Mouse (Mus musculus) kidney, embryonic 14.5 days (tissue): ENCODE data around the gene Ppm1e. TPM values are rescaled to one million over a fixed set of nuclear protein-coding genes. Genes with fewer than 3 reads are reported as not detected.
A peak's percentile ranks its signal among the peaks of the same experiment; 100 is the strongest.

Source experiments
- ATAC-seq: fragments of 200-750 bp; cut with Nextera tagmentation; 2 replicates; pipeline ENCODE4 v1.8.0; 2017; ENCODE audit warnings: moderate number of reproducible peaks, mild to moderate bottlenecking, moderate TSS enrichment, moderate library complexity; ENCODE audit not compliant: low FRiP score, low TSS enrichment
- H3K27ac ChIP-seq: fragments of 300-500 bp; sonication (generic); 2 replicates; pipeline ENCODE4 v1.5.1; 2014; ENCODE audit warnings: low read depth, mild to moderate bottlenecking, low read length, moderate library complexity, mixed read lengths
- H3K27me3 ChIP-seq: fragments of 300-500 bp; sonication (generic); 2 replicates; pipeline ENCODE4 v1.6.1; 2014; ENCODE audit warnings: mild to moderate bottlenecking, low read length; ENCODE audit not compliant: control insufficient read depth, insufficient read depth
- H3K36me3 ChIP-seq: fragments of 300-500 bp; sonication (generic); 2 replicates; pipeline ENCODE4 v1.6.1; 2014; ENCODE audit warnings: low read length, mixed read lengths; ENCODE audit not compliant: control insufficient read depth, insufficient read depth
- H3K4me1 ChIP-seq: fragments of 300-500 bp; sonication (generic); 2 replicates; pipeline ENCODE4 v1.6.1; 2014; ENCODE audit warnings: low read length, mixed read lengths; ENCODE audit not compliant: control insufficient read depth, insufficient read depth
- H3K4me2 ChIP-seq: fragments of 300-500 bp; sonication (generic); replicated peaks from 2 replicates; pipeline ENCODE4 v1.6.1; 2014; ENCODE audit warnings: low read depth, mild to moderate bottlenecking, low read length
- H3K4me3 ChIP-seq: fragments of 300-500 bp; sonication (generic); 2 replicates; pipeline ENCODE4 v1.5.1; 2014; ENCODE audit warnings: mild to moderate bottlenecking, low read length
- H3K9ac ChIP-seq: fragments of 300-500 bp; sonication (generic); 2 replicates; pipeline ENCODE4 v1.6.1; 2014; ENCODE audit warnings: low read depth, mild to moderate bottlenecking, low read length, moderate library complexity
- H3K9me3 ChIP-seq: fragments of 300-500 bp; sonication (generic); 2 replicates; pipeline ENCODE4 v1.6.1; 2016; ENCODE audit warnings: low read length; ENCODE audit not compliant: control insufficient read depth
- WGBS: fragments of 180-500 bp; shearing (Covaris S2); extraction: QIAGEN DNeasy Blood & Tissue Kit; methylation state at CpG from one replicate; pipeline ENCODE4 v1.1.7; 2014; 5-methylcytosine and 5-hydroxymethylcytosine counted together
- polyA plus RNA-seq: library from polyadenylated mRNA; unstranded; fragments of >200 nt; fragmentation: Nextera tagmentation; extraction: Ambion mirVana; gene quantifications from 2 replicates; pipeline ENCODE4 v1.2.1, GENCODE M21; 2014

Ppm1e gene
- polyA plus RNA-seq, result 3.7 and 4.2 TPM in 2 replicates

DNA sequence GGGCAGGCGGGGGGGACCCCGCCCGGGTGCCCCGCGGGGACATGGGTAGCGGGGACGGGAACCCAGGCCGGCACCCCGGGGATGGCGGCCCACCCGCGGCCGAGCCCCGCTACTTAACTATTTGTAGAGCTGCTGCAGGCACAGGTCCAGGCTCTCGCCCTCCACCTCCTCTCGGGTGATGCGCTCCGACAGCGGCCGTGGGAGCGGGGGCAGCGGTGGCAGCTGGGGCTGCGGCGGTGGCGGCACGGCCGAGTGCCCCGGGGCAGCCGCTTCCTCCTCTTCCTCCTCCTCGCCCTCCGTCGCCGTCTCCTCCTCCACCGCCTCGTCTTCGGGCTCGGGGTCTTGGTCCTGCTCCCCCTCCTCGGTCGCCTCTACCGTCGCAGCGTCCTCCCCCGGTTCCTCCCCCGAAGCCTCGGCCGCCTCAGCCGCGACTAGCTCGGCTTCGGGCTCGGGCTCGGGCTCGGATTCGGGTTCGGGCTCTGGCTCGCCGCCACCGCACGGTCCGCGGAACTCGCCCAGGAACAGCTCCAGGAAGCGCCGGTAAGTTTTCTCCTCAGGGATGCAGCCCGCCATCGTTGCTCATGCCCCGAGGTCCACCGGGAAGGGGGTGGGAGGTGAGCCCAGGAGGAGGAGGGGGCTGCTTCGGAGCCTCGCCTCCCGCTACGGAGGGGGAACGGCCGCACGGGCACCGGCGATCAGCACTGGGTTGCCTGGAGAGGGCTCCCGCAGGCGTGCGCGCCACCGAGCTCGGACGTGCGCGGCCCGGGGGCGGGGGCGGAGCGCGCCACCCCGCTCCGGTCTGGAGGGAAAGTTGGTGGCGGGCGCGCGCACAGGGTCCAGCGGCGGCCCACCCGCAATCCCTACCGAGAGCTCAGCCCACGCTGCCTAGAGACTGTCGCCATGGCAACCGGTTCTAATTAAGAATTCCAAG is at the start of gene Ppm1e:
Gene Ppm1e (minus strand): TSS at position 693 of the 931 bp plus-strand sequence.
- H3K36me3 ChIP-seq, result no peaks in the 10 kb centered on the region

DNA sequence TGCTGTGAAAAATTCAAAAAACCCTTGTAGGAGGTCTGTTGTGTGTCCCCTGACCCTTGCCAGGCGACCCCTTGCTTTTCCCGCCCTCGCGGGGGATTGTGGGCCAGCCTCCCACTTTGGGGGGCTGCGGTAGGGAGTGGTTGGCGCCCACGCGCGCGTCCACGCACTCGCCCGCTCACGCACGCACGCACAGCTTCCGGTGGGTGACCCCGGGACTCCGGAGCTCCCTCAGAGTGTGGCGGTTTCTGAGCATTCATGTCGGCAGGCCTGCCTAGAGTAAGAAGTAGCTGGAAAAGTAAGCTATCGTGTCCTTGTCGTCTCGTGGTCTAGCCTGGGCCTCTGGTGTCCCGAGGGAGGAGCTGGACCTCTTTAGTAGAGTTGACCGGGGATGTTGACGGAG is 46.1 kb upstream of the Ppm1e start, which contains the start of the genes Rad51c and Tex14:
Gene Rad51c (minus strand): TSS at position 79 of the 400 bp plus-strand sequence.
Gene Tex14 (plus strand): TSS at position 190 of the 400 bp plus-strand sequence.
- Histone ChIP-seq H3K9me3 (no peaks in the 10 kb centered on the region), H3K27ac (peak within 1 kb of the TSS; percentile 82), H3K27me3 (no peaks in the 10 kb centered on the region), H3K4me2 (peak within 1 kb of the TSS; percentile 64), H3K4me3 (peak within 1 kb of the TSS; percentile 60), H3K9ac (peak within 1 kb of the TSS; percentile 70), H3K36me3 (no peaks in the 10 kb centered on the region), H3K4me1 (no peaks in the 10 kb centered on the region)
- peak; percentile 59 for ATAC-seq
- WGBS, result 78% methylated on average over 27 of the region's 27 CpGs

More for the DNA sequence above, at the start of gene Ppm1e:
- H3K9ac ChIP-seq, result peak within 1 kb of the TSS; percentile 43
- H3K4me3 ChIP-seq, result peak within 1 kb of the TSS; percentile 73
- peak; percentile 92 for ATAC-seq
- peak within 1 kb of the TSS; percentile 79 for H3K4me2 ChIP-seq
- WGBS, result 1% methylated on average over 92 of the region's 104 CpGs
- peaks cover 26% of the 10 kb centered on the region for H3K27me3 ChIP-seq
- no peaks in the 10 kb centered on the region for H3K4me1 ChIP-seq
- H3K9me3 ChIP-seq, result no peaks in the 10 kb centered on the region
- no peak within 1 kb of the TSS for H3K27ac ChIP-seq

DNA sequence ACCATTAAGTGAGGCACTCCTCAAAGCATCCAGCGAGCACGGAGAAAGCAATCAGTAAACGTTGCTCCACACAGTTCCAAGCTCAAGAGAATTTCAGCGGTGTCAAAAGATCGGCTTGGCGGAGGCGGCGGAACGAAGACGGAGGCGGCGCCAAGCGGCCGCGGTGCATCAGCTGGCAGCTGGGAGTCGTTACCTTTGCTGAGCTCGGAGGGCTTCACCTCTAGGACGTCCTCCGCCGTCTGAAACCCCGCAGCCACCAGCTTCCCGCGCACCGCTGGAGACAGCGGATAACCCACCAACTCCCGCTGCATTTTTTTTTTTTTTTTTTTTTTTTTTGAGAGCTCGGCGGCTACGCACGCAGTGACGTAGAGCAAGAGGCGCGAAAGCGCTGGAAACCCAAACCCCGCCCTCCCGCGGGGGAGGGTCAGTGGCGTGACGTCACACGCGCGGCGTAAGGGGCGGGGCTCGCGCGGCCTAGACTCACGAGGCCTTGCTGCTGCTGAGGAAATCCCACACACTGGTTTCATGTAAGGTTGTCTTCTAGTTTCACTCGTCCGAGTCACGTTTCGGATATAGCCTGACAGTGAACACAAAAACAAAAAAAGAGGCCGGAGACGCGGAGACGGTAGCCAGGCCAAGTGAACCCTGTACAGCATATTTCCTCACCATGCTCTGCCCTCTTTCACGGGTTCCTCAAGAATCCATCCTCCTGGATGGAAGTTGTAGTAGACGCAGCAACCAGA is 45.5 kb upstream of the Ppm1e start:
- Histone ChIP-seq H3K27me3 (no peaks in the 10 kb centered on the region), H3K4me2 (peak overlapping the region; percentile 64), H3K9ac (peak overlapping the region; percentile 70), H3K9me3 (no peaks in the 10 kb centered on the region), H3K36me3 (no peaks in the 10 kb centered on the region), H3K27ac (peak overlapping the region; percentile 82), H3K4me1 (no peaks in the 10 kb centered on the region), H3K4me3 (peak overlapping the region; percentile 60)
- ATAC-seq, result peak; percentile 92
- 3% methylated on average over 57 of the region's 58 CpGs for WGBS

- Histone ChIP-seq H3K9ac (no peak overlapping the region), H3K4me1 (no peaks in the 10 kb centered on the region), H3K4me3 (no peak overlapping the region), H3K27ac (no peak overlapping the region), H3K27me3 (no peaks in the 10 kb centered on the region), H3K9me3 (no peaks in the 10 kb centered on the region), H3K4me2 (no peak overlapping the region), H3K36me3 (no peaks in the 10 kb centered on the region)
- WGBS, result 95% methylated on average over 2 of the region's 2 CpGs
- ATAC-seq, result no peak
These were observed 39.6 kb upstream of the Ppm1e start for GRCm38 (mm10) chr11:87398402-87398801.

DNA sequence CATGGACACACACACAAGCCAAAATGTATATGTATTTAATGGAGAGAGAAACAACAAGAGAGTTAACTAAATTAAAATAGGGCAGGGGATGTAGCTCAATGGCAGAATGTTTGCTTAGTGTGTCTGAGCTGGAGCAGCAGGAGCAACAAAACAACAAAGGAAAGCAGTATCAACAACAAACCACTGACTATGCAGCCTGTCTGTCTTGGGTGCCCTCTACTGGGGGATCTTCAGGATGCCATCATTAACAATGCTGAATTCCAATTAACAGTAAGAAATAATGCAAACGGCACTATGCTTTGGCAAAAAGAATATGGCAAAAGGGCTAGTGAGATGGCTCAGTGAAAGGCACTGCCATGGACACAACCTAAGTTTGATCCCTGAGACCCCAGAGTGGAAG is 35.0 kb upstream of the Ppm1e start:
- Histone ChIP-seq H3K36me3 (no peaks in the 10 kb centered on the region), H3K4me2 (no peak overlapping the region), H3K27me3 (no peaks in the 10 kb centered on the region), H3K9ac (no peak overlapping the region), H3K9me3 (no peaks in the 10 kb centered on the region), H3K4me3 (no peak overlapping the region), H3K27ac (no peak overlapping the region), H3K4me1 (no peaks in the 10 kb centered on the region)
- 56% methylated on average over 1 of the region's 1 CpGs for WGBS
- no peak for ATAC-seq

DNA sequence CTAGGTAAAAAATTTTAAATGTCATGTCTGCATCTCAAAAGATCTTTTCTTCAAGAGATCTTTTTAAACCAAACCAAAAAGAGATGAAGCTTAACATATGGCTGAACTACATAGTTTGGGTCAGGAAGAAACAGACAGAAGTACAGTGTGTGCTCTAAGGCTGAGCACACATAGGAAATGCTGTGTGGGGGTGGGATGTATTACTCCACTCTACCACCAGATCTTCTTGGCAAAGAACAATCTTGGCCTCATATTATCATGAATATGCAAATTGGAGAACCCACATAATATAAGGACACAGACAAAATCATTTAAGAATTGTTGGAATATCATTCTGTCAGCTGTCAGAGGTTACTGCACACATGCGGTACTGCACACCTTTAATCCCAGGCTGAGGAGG is 26.9 kb upstream of the Ppm1e start:
- no peak overlapping the region for H3K4me3 ChIP-seq
- ATAC-seq, result no peak
- WGBS, result 93% methylated on average over 1 of the region's 1 CpGs
- no peaks in the 10 kb centered on the region for H3K36me3 ChIP-seq
- no peaks in the 10 kb centered on the region for H3K27me3 ChIP-seq
- no peak overlapping the region for H3K4me2 ChIP-seq
- H3K9me3 ChIP-seq, result no peaks in the 10 kb centered on the region
- H3K4me1 ChIP-seq, result no peaks in the 10 kb centered on the region
- no peak overlapping the region for H3K9ac ChIP-seq
- no peak overlapping the region for H3K27ac ChIP-seq

- Histone ChIP-seq H3K4me2 (no peak overlapping the region), H3K4me3 (no peak overlapping the region), H3K4me1 (no peaks in the 10 kb centered on the region), H3K9me3 (no peaks in the 10 kb centered on the region), H3K36me3 (no peaks in the 10 kb centered on the region), H3K9ac (no peak overlapping the region), H3K27ac (no peak overlapping the region), H3K27me3 (no peaks in the 10 kb centered on the region)
- 86% methylated on average over 4 of the region's 4 CpGs for WGBS
- ATAC-seq, result no peak
These were observed 25.7 kb upstream of the Ppm1e start for GRCm38 (mm10) chr11:87384551-87384950.

DNA sequence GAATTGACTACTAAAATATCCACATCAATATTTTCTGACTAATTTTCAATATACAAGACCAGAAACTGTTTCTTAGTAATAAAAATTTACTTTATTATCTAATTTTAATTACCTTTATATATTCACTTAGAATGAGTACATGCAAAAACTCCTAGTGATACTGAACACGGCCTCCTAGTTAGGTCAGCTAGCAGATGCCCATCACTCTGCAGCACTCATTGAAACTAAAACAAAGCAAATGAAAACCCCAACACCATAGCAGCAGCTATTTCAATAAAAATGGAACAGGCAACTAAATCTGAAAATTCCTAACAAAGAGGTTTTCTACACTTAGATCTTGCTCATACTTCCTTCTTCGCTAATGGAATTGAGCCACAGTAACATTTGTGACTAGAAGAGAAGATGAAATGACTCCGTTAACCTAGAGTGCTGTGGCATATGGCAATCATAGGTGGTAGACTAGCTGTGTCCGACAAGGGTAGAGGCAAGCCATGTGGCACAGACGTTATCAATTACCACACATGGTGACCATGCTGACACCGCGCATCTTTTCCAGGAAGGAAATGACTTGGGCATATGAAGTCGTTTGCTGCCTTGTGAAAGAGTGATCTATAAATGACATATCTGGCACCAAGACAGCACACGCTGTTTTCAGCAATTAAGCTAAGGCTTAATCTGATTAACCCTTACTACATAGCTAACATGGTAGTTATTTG is 9.2 kb upstream of the Ppm1e start:
- H3K27ac ChIP-seq, result no peak overlapping the region
- H3K36me3 ChIP-seq, result no peaks in the 10 kb centered on the region
- H3K4me1 ChIP-seq, result no peaks in the 10 kb centered on the region
- H3K27me3 ChIP-seq, result no peaks in the 10 kb centered on the region
- H3K4me3 ChIP-seq, result no peak overlapping the region
- WGBS, result 81% methylated on average over 9 of the region's 9 CpGs
- H3K4me2 ChIP-seq, result no peak overlapping the region
- no peak overlapping the region for H3K9ac ChIP-seq
- H3K9me3 ChIP-seq, result no peaks in the 10 kb centered on the region
- ATAC-seq, result no peak
